ENCODE assay signal across 31 mouse cellular contexts in the genomic region with DNA sequence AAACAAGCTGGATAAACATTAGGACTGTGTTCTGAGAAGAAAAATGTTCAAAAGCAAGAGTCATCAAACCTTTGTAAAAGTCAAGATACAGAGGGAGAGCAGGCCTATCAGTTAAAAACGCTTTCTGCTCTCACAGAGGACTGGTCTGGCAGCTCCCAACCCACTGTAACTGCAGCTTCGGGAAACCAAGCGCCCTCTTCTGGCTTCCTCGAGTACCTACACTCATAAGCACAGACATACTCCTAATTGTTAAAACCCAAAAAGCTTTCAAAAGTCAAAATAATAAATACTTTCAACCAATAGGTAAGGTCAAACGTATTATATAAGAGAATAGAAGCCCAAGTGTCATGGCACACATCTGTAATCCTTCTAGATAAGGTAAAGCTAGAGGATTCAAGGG. TPM values are rescaled to one million over a fixed set of nuclear protein-coding genes. Genes with fewer than 3 reads are reported as not detected.
"Had no signal": no experiment of that assay in that cellular context is flagged by ENCODE, and none has a peak within 500 bp of the region (broad histone marks: within the 10 kb centered on the region; RNA-seq: fewer than 3 reads in every experiment).

No protein-coding gene starts in this region.

- H3K27me3 ChIP-seq: limb, embryonic 13.5 days; liver, embryonic 13.5 days; midbrain, embryonic 12.5 days; midbrain, embryonic 15.5 days had no signal

- H3K36me3 ChIP-seq: limb, embryonic 10.5 days; limb, embryonic 13.5 days; liver, embryonic 13.5 days; midbrain, embryonic 12.5 days; midbrain, embryonic 15.5 days had no signal

- H3K4me3 ChIP-seq: layer of hippocampus, adult 2 months; limb, embryonic 10.5 days; limb, embryonic 13.5 days; liver, embryonic 13.5 days; midbrain, embryonic 12.5 days; midbrain, embryonic 15.5 days; myocyte had no signal

- H3K9me3 ChIP-seq: limb, embryonic 10.5 days; midbrain, embryonic 12.5 days; midbrain, embryonic 15.5 days had no signal

- H3K27ac ChIP-seq: kidney, postnatal 0 days; layer of hippocampus, adult 2 months; limb, embryonic 10.5 days; limb, embryonic 13.5 days; liver, embryonic 13.5 days; macrophage; midbrain, embryonic 12.5 days; midbrain, embryonic 15.5 days had no signal

- DNase-seq: kidney, adult 2 months; kidney, postnatal 25 days; layer of hippocampus, adult 9-11 months; liver, embryonic 13.5 days; lung, embryonic 14.5 days; right cerebral cortex, postnatal 4 days; spleen, adult 18-20 months; thymus, adult 18-20 months; thymus, postnatal 25 days had no signal

- H3K9ac ChIP-seq: limb, embryonic 13.5 days; liver, embryonic 13.5 days; lung, embryonic 14.5 days; midbrain, embryonic 12.5 days; midbrain, embryonic 15.5 days had no signal

- H3K4me1 ChIP-seq: limb, embryonic 10.5 days; limb, embryonic 13.5 days; liver, embryonic 13.5 days; midbrain, embryonic 12.5 days; midbrain, embryonic 15.5 days had no signal

RNA-seq across cellular contexts. Expression of a gene that starts 5.9 kb away (rescaled TPM):
- total RNA-seq: layer of hippocampus, adult 2 months; layer of hippocampus, postnatal 25 days; left cerebral cortex, adult 18-20 months; left cerebral cortex, postnatal 25 days; liver, adult 2 months; megakaryocyte, adult 5-6 weeks; monocyte, adult 5-6 weeks had no signal
- polyA plus RNA-seq: kidney, adult 2 months; large intestine, adult 2 months; limb, embryonic 10.5 days; limb, embryonic 13.5 days; liver, adult 2 months; liver, embryonic 13.5 days; liver, embryonic 16.5 days; lung, embryonic 14.5 days; lung, postnatal 0 days; macrophage; midbrain, embryonic 12.5 days; midbrain, embryonic 15.5 days; myocyte; neural tube, embryonic 11.5 days; neural tube, embryonic 14.5 days; stomach, embryonic 16.5 days; testis, adult 2 months had no signal

RNA-seq across cellular contexts. Expression of a gene that starts 10.9 kb away (rescaled TPM):
- total RNA-seq: layer of hippocampus, adult 2 months; layer of hippocampus, postnatal 25 days; left cerebral cortex, adult 18-20 months; left cerebral cortex, postnatal 25 days; liver, adult 2 months; megakaryocyte, adult 5-6 weeks; monocyte, adult 5-6 weeks had no signal
- polyA plus RNA-seq: kidney, adult 2 months; kidney, embryonic 14.5 days; kidney, postnatal 0 days; large intestine, adult 2 months; limb, embryonic 10.5 days; limb, embryonic 13.5 days; liver, adult 2 months; liver, embryonic 13.5 days; liver, embryonic 16.5 days; lung, embryonic 14.5 days; lung, postnatal 0 days; macrophage; midbrain, embryonic 12.5 days; midbrain, embryonic 15.5 days; myocyte; neural tube, embryonic 11.5 days; neural tube, embryonic 14.5 days; stomach, embryonic 16.5 days had no signal

RNA-seq across cellular contexts. Expression of a gene that starts 19.3 kb away (rescaled TPM):
- total RNA-seq: layer of hippocampus, adult 2 months; layer of hippocampus, postnatal 25 days; left cerebral cortex, adult 18-20 months; left cerebral cortex, postnatal 25 days; liver, adult 2 months; megakaryocyte, adult 5-6 weeks; monocyte, adult 5-6 weeks had no signal
- polyA plus RNA-seq: kidney, adult 2 months; limb, embryonic 10.5 days; liver, adult 2 months; liver, embryonic 13.5 days; liver, embryonic 16.5 days; lung, embryonic 14.5 days; macrophage; midbrain, embryonic 12.5 days; midbrain, embryonic 15.5 days; neural tube, embryonic 11.5 days; neural tube, embryonic 14.5 days had no signal

RNA-seq across cellular contexts. Expression of a gene that starts 30.3 kb away (rescaled TPM):
- total RNA-seq: layer of hippocampus, adult 2 months; layer of hippocampus, postnatal 25 days; left cerebral cortex, adult 18-20 months; left cerebral cortex, postnatal 25 days; liver, adult 2 months; megakaryocyte, adult 5-6 weeks; monocyte, adult 5-6 weeks had no signal
- polyA plus RNA-seq: kidney, adult 2 months; kidney, embryonic 14.5 days; kidney, postnatal 0 days; large intestine, adult 2 months; limb, embryonic 10.5 days; limb, embryonic 13.5 days; liver, adult 2 months; liver, embryonic 13.5 days; liver, embryonic 16.5 days; lung, embryonic 14.5 days; lung, postnatal 0 days; macrophage; midbrain, embryonic 12.5 days; midbrain, embryonic 15.5 days; myocyte; neural tube, embryonic 11.5 days; neural tube, embryonic 14.5 days; stomach, embryonic 16.5 days; testis, adult 2 months had no signal

RNA-seq across cellular contexts. Expression of a gene that starts 41.5 kb away (rescaled TPM):
- total RNA-seq: megakaryocyte, adult 5-6 weeks; monocyte, adult 5-6 weeks had no signal
- polyA plus RNA-seq: macrophage had no signal
